Mouse (Mus musculus) C3H10T1/2 (cell line): ENCODE measurements around the gene Ets1. TPM values are rescaled to one million over a fixed set of nuclear protein-coding genes. Genes with fewer than 3 reads are reported as not detected.

Experiments
- polyA plus RNA-seq, 2 experiments: library from polyadenylated mRNA; unstranded; fragments of >200 nt; fragmentation: generic; extraction: Trizol; gene quantifications; one replicate each; pipeline ENCODE4 v1.2.1; 2012; ENCODE audit warnings: missing spikeins in 2 of 2

Ets1 gene
- 1 to 10 TPM; 2.7 to 3.3 TPM for polyA plus RNA-seq

GRCm38 (mm10) chr9:32635627-32636385 is at the start of gene Ets1:
Gene Ets1, plus strand, starts transcription at chr9:32636221.

Other genes starting within 250 kb of the Ets1 start
- gene Fli1, start 93.4 kb upstream of the Ets1 start, polyA plus RNA-seq: under 1 TPM; 0.06 to 0.40 TPM